Mouse (Mus musculus) left cerebral cortex, adult 11 months (tissue): ENCODE results near the gene Sectm1a.
A peak's percentile ranks its signal among the peaks of the same experiment; 100 is the strongest.
"Not testable (repeated sequence)": the region's sequence is repeated elsewhere in the genome, so short reads cannot be mapped to it uniquely, and the experiment has no call there.

Experiments
- DNase-seq: peaks from one replicate; pipeline ENCODE4 v3.0.0; 2022; ENCODE audit warnings: low spot score

Sectm1a gene

DNA sequence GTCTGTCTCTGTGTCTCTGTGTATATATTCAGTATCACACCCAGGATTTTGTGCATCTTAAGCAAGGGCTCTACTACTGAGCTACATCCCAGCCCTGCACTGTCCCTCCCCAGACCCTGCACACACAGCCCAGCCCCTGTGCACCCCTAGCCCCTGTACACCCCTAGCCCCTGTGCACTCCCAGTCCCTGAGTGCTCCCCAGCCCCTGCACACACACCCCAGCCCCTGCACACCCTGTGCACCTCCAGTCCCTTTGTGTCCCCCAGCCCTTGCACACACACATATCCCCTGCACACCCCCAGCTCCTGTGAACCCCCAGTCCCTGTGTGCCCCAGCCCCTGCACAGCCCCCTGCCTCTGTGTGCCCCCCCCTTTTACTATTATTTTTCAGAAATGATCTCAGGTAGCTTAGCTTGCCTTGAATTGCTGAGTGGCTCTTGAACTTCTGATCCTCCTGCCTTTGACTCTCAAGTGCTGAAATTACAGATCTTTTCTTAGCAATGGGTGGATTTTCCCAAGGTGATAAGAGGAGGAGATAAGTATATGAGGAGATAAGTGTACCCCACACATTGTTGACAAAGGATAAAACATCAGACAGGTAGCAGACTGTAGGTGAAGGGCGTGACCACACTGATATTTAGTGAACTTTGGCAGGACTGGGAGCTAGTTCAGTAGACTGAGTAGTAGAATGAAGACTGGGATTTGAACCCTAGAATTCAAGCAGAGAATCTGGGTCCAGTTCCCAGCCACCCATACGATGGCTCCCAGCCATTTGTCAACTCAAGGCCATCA lies 8.9 kb upstream of the Sectm1a start:
- no peak for DNase-seq

DNA sequence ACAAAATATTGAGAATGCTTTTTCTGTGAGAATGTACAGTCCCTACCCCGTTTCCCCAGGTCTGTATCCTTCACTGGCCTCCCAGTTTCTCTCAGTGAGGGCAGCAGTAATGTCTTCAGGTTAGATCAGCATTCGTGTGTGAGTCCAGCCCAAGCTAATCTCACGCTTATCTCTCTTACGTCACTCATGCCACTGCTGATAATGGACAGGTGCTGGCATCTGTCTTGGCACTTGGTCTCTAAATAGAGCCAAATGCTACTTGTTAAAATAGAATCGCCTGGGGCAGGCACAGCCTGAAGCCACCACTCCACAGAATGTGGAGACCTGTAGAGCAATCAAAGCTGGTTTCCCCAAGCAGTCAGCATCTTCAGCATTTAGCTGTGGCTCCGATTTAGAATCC lies 8.0 kb upstream of the Sectm1a start:
- DNase-seq, result no peak

DNA sequence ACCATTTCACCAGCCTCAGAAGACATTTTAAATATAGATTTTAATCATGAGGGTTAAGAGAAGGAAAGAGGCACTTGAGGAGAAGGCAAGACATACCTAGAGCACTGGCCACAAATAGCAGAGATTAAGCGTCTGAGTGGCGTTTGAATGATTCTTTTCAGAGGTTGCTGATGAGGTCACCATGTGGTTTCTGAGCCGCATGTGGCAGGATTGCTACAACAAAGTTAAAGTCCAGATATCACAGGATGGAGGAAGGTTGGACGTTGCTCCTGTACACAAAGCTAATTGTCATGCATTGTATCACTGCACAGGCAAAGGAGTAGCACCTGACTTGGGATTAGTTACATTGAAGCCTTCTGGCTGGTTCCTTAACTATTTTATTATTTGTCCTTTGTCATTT lies 5.3 kb upstream of the Sectm1a start:
- DNase-seq, result no peak

DNA sequence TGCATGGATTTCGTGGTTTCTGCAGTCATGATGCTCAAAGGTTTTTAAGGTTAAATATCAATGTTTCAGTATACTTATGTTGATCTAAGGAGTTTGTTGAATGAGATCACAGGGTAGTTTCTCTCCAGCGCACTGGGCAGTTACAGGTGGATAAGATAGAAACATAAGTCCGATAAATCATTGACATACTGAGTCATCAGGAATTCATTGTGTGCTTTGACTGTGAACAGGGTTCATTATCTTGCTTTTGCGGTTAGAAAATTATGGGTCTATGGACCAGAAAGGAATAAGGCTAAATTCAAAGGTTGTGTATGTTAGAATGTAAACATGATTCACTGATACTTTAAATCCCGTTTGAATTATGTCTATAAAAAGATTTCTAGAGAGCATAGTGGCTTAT lies 4.2 kb upstream of the Sectm1a start:
- DNase-seq, result no peak

DNA sequence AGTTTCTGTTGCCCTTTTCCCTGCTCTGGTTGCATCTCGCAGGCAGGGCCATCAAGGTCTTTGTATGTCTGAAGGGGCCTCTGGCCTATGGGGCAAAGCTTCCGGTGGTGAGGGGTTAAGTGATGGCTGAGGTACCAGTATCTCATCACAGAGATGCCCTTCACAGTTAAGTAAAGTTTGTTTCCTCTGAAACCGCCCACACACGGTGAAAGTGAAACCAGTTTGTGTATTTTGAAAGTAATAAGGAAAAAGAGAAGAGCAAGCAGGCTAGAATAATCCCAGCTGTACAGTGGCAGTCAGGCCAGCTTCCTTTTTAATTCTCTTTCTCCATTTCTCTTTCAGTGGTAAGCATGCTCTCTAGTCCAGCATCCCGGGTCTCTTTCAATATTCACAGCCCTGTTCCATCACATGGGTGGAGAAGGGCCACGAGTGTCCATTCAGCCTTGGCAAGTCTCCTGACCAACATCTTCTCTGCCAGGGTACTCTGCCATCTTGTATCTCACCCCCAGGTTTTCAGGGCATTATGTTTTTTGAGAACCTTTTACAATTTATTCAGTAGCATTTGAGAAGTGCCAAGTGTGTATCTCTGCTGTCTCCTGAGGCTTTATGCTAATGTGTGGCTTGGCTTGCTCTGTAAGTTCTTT lies 2.0 kb upstream of the Sectm1a start:
- no peak for DNase-seq

DNA sequence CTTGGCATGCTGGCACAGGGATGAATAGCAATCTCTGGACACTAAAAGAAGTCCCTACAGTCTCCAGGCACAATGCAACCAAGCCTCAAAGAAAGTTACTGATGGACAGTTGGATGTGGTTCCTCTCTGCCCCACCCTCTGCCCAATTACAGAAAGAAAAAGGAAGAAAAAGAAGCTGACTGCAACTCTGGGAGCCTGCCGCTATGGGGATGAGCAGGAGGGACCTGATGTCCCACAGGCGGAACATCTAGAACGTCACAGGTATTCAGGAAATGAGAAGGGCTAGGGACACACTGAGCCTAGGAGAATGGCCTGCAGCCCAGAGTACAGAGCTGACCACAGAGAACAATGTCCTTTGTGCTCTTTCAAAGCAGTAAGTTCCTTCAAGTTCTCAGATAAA lies 1.2 kb upstream of the Sectm1a start:
- no peak for DNase-seq

DNA sequence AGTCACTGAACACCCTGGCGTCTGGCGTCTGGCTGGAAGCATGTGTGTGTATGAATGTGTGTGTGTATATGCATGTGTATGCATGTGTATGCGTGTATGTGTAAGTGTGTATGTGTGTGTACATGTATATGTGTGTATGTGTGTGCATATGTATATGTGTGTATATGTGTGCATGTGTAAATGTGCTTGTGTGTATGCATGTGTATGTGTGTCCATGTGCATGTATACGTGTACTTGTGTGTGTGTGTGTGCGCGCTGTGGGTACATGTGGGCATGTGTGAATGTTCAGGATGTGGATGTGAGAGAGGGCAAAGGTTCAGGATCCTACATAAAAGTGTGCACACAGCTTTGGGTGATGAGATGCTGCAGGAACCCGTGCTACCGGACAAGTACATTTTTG lies 690 bp downstream of the Sectm1a start:
- no peak for DNase-seq

DNA sequence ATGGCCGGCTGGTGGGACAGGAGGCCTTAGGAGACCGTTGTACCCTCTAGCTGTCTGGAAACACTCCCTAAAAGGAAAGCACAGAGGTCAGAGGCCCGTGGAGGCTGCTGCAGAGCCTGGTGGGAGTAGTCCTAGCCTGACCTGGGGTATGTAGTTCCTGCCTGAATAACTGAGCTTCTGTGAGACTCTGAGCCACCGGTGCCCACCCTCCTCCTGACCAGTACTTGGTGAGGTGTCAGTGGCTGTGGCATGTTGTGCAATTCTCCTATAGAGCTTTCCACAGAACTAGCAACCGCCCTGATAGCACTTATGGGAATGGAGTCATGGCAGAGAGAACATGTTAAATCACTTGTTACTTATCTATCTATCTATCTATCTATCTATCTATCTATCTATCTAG lies 5.4 kb downstream of the Sectm1a start:
- DNase-seq, result no peak

DNA sequence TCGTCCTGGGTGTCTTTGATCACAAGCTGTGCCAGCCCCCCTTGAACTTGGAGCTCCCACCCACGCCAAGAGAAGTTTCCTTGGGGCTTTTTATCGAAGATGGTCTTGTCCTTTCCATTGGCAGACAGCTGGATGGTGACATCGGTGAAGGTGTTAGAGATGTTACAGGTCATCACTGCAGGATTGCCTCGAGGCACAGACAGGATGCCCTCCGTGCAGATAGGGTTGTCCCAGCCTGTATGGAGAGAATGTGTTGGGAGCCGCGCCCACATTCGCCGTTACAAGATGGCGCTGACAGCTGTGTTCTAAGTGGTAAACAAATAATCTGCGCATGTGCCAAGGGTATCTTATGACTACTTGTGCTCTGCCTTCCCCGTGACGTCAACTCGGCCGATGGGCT lies 11.4 kb downstream of the Sectm1a start:
- DNase-seq, result not testable (repeated sequence)

DNA sequence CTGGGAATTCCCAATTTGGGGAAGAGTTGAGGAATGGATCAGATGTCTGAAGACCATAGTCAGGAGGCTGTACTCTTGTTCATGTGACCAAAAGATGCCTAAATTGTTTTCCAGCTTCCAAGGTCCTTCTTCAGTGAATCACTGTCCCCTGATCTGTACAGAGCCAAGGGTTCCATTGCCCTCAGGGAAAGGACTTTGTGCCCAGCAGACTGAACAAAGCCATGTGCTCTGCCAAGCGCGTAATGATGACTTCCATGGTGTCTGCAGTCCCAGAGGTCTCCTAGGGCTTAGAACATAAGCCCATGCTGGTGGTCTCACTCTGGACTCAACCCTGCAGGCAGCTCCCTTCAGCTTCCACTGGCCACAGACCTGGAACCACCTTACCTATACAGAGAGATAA lies 13.1 kb downstream of the Sectm1a start:
- no peak for DNase-seq

DNA sequence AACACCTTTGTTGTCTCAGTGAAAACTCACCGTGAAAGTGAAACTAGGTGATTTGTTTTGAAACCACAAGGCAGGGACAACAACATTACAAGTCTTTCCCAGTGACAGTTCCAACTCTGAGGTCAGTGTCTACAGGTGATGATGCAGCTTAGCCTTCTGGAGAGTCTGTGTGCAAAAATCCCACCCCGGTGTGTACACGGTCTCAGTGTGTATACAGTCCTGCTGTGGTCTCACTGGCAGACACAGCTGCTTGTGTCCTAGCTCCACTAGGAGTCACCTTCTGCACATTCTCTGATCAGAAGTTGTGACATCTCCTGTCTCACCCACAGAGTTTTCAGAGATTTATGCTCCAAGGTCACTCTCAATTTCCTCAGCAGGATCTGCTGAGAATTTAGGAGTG lies 16.8 kb downstream of the Sectm1a start:
- no peak for DNase-seq

DNA sequence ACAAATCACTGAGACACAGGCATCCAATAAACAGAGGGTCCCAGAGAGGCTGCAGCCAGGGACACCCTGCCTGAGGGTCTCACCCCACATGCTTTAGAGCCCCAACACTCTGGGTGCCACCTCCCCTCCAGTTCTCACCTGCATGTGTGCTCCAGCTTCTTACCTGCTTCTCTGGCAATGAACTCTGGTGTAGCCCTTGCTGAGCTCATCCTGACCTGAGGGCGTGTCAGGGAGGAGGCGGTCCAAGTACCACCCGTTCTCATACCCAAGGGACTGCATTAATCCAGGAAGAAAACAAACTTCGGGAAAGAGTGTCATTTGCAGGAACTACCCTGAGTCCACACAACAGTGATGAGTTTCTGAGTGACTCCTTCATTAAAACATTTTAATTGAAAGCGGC lies 17.6 kb downstream of the Sectm1a start, which contains the start of gene Sectm1b:
TSS of gene Sectm1b (minus strand) at position 191 of the 400 bp plus-strand sequence.
- no peak for DNase-seq

DNA sequence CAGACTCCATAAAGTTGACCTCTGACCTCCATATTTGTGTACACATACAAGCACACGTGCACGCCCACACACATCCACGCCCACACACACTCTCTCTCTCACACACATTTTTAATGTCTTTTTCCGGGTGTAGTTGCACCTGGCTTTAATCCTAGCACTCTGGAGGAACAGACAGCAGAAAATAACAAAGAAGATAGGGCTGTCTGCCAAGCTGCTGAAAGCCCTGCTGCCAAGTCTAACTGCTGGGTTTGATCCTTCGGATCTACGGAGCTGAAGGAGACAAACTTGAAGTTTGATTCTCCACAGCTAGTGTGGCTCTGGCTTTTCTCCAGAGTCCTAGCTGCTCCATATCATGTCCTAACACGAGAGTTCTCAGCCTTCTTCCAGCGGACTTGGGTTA lies 19.4 kb downstream of the Sectm1a start:
- DNase-seq, result no peak

DNA sequence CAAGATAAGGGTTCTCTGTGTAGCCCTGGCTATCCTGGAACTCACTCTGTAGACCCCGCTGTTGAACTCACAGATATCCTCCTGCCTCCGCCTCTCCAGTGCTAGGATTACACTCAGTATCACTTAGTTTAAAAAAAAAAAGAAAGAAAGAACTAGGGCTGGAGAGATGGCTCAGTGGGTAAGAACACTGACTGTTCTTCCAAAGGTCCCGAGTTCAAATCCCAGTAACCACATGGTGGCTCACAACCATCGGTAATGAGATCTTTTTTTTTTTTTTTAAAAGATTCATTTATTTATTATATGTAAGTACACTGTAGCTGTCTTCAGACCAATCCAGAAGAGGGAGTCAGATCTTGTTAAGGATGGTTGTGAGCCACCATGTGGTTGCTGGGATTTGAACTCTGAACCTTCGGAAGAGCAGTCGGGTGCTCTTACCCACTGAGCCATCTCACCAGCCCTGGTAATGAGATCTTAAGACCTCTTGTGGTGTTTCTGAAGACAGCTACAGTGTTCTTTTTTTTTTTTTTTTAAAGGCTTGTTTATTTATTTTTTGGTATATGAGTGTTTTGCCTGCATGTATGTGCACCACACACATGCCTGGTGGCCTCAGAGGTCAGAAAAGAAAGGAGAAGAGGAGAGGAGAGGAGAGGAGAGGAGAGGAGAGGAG lies 20.5 kb downstream of the Sectm1a start:
- not testable (repeated sequence) for DNase-seq

DNA sequence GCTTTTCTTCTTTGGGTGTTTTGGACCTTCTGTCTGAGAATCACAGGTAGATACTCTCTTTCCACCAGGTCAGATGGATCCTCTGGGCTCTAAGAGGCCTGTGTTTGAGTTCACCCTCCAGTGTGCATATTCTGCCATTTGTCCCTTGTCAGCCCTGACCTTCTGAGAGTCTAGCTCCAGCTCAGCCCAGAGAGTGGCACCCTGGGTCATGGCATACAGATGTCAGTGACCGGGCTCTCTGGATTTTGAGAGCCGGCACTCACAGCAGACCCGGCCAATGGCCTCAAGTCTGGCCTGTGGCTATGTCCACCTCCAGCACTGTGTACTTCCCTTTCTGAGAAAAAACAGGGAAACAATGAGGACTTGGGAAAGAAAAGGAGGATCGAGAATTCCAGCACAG lies 21.5 kb downstream of the Sectm1a start:
- no peak for DNase-seq

DNA sequence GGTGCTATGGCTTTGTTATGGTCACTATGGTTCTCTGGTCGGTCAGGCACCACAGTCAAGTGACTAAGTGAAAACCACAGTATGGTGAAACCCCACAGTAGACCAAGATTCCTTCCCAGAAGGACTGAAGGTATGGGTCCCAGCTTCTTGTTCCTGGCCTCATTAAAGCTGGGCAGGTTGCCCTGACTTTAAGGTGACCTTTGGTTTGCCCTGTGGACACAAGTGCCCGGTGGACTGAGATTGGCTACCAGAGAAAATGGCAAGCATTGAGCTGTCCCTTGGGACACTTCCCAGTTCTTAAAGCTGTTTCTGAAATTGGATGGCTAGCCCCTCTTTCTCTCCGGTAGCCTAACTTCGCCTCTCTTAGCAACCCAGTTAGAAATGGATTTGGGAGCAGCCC lies 22.1 kb downstream of the Sectm1a start:
- DNase-seq, result no peak

DNA sequence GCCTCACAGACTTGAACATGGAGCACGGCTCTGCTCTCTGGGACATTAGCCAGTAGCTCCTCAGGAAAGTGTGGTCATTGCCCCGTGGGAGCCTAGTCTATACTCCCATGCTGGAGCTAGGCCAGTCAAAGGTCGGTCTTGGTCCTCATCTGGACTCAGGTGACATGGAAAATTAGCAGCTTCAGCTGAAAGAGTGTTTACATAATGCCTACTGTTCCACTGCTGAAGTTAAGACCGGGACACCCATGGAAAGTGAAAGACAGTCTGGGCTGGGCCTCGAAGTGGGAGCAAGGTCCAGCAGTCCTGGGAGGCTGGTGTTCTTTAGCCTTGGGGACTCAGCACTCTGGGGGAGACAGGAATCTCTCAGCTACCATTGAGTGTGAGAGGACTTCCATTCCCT lies 22.9 kb downstream of the Sectm1a start:
- DNase-seq, result no peak

DNA sequence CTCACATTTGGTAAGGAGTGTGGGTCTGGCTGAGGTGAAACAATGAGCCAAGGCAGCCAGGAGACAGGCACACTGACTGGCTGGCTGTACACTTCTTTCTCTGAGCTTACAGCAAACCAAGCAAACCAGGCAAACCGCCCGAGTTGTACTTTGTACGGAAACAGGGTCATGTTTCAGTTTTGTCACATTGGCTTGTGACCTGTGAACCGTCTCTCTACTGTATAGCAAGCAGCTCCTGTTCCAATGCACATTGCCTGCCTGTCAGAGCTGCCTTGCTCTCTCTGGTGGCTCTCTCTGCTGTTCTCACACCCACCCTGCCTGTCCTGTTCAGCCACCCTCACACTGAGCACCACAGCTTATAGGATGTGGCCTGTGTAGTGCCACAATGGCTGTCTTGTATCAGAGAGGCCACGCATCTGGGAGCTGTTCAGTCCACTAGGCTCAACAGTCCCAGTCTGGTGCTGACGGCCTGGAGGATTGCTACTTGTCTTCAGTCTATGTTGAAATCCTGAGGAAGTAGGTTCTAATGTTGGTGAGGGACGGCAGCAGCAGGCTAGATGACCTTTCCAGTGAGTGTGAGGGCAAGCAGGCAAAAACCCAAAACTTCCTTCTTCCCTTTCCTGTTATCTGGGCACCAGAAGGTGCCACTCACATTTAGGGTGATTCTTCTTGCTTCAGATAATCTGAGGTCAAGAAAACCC lies 24.3 kb downstream of the Sectm1a start:
- no peak for DNase-seq

DNA sequence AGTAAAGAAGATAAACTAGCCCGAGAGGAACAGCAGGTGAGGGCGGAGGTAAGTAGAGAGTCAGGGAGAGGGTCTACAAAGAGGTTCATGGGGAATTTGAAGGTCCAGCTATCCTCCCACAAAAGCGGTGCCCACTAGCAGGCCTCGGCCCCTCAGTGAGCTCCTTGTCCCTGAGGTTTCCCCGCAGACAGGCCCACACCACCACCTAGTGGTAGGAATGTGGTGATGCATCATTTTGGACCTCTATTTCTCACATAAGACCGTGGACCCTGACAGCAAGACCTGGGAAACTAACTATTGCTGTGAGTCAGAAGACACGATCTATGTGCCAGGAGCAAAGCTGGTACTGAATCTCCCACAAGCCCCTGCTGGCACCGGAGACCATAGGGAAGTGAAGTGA lies 27.5 kb downstream of the Sectm1a start:
- peak; percentile 39 for DNase-seq

DNA sequence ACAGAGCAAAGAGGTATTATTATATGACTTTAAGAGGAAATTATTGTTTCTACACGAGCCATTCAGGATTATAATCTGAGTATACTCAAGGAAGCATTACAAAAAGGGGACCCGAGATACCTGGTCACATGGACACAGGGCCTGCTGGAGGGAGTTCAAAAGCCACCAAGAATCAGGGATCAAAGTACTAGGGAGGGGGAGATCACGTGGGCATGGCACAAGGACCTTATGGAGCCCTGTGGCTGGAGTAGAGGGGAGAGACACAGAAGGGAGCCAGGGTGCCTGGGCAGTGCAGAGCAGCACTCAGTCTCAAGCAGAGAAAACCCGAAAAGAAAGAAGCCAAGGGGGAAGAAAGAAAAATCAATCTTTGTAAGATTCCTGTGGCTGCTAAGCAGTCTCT lies 28.6 kb downstream of the Sectm1a start:
- no peak for DNase-seq

DNA sequence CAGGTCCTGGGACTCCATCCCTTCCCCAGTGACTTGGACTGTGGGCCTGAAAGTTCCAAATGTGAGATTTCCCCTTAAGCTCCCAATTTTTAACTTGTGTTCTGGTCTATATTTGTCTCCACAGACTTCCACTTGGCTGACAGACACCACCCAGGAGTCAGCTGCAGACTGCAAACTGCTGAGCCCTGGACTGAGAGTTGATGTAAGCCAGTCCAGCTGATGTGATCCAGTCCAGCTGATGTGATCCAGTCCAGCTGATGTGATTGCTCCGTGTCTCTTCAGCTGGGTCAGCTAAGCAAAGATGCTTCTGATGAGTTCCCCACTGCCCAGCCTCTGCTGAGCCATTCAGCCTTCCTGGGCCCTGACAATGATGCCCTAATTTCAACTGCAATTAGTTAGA lies 29.2 kb downstream of the Sectm1a start:
- no peak for DNase-seq

DNA sequence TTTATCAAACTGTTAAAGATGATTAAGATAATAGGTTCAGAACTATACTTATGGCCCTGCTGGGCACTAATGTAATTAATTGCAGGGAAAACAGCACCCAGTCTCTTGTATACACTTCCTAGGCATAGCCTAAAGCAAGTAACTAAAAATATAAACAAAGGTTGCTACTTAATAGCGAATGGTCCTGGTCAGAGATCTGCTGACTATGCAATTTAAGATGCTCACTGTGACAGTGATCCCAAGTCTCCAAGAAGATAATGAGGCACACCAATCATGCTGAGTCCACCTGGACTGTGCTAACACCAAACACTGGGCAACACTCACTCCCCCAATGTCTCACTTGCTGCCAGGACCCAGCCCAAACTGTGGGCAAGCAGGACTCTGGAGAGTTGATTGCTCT lies 31.2 kb downstream of the Sectm1a start:
- no peak for DNase-seq
